In genomic region chr6:114462747-114463146, GRCm38 (mm10) we compare ENCODE assay signal across 8 mouse cellular contexts.
DNase-seq lines count a peak whose midpoint lies in the region; ATAC-seq and TF ChIP-seq lines count a peak whose summit lies in the region.
"Had no signal": no experiment of that assay in that cellular context is flagged by ENCODE, and none has a peak within 500 bp of the region (broad histone marks: within the 10 kb centered on the region; RNA-seq: fewer than 3 reads in every experiment).

No protein-coding gene starts in this region.

- H3K4me3 ChIP-seq in kidney, postnatal 0 days (replicated peaks; ENCODE audit: low read depth, low read length): no peak overlapping the region
- no peak overlapping the region for H3K4me3 ChIP-seq in CH12.LX (replicated peaks in 1 of 3; ENCODE audit: low read depth in 2 of 3, low read length in 2 of 3, poor library complexity in 1 of 3)
- no peak overlapping the region for H3K4me3 ChIP-seq in hindbrain, postnatal 0 days (ENCODE audit: low read length)
- H3K4me3 ChIP-seq: embryonic facial prominence, embryonic 15.5 days had no signal

- H3K4me1 ChIP-seq in kidney, postnatal 0 days (replicated peaks; ENCODE audit: insufficient read depth, low read length): peaks cover 10% of the 10 kb centered on the region
- peaks cover 0 to 9% of the 10 kb centered on the region in 2 experiments; a peak in 2 of 4 replicates for H3K4me1 ChIP-seq in CH12.LX (ENCODE audit: control insufficient read depth in 1 of 2, insufficient read depth in 2 of 2)
- H3K4me1 ChIP-seq in hindbrain, postnatal 0 days (ENCODE audit: insufficient read depth, low read length): no peaks in the 10 kb centered on the region

- TF ChIP-seq RAD21 in CH12.LX (IDR thresholded peaks at IDR 0.05; ENCODE audit: low read depth, low read length): peak; percentile 56

- TF ChIP-seq POLR2A in CH12.LX (IDR thresholded peaks at IDR 0.05; ENCODE audit: low read depth, low read length): no peak

- H3K9ac ChIP-seq in kidney, postnatal 0 days (ENCODE audit: low read depth, low read length): no peak overlapping the region
- H3K9ac ChIP-seq in CH12.LX (ENCODE audit: insufficient read depth, low read depth): no peak overlapping the region
- no peak overlapping the region for H3K9ac ChIP-seq in hindbrain, postnatal 0 days (replicated peaks; ENCODE audit: low read length)
- H3K9ac ChIP-seq: embryonic facial prominence, embryonic 15.5 days had no signal

- H3K27ac ChIP-seq in kidney, postnatal 0 days: no peak overlapping the region
- no peak overlapping the region for H3K27ac ChIP-seq in CH12.LX (ENCODE audit: insufficient read depth, low read depth)
- H3K27ac ChIP-seq in hindbrain, postnatal 0 days: no peak overlapping the region
- H3K27ac ChIP-seq: embryonic facial prominence, embryonic 15.5 days had no signal

- no peaks in the 10 kb centered on the region for H3K27me3 ChIP-seq in kidney, postnatal 0 days (ENCODE audit: insufficient read depth, low read length)
- H3K27me3 ChIP-seq in CH12.LX (replicated peaks): peaks cover 39% of the 10 kb centered on the region
- H3K27me3 ChIP-seq in hindbrain, postnatal 0 days (ENCODE audit: insufficient read depth, low read length): no peaks in the 10 kb centered on the region

- H3K9me3 ChIP-seq in kidney, postnatal 0 days (replicated peaks; ENCODE audit: low read length): no peaks in the 10 kb centered on the region
- H3K9me3 ChIP-seq in CH12.LX (replicated peaks; ENCODE audit: low read length): peaks cover 12% of the 10 kb centered on the region
- no peaks in the 10 kb centered on the region; the same call in 1 of the 2 replicates for H3K9me3 ChIP-seq in hindbrain, postnatal 0 days (ENCODE audit: low read length)
- H3K9me3 ChIP-seq: embryonic facial prominence, embryonic 15.5 days had no signal

- in situ Hi-C loops in CH12.LX (cut with MboI; ENCODE audit: low pct_ligation_motif_present, low pct_unique_long_range_greater_than_20kb, low sequenced_read_pairs): loop anchor here (25.0 kb wide), 1 partner anchor 225 kb away; no protein-coding TSS in a partner anchor

- no peak for ATAC-seq in kidney, postnatal 0 days (replicated peaks; ENCODE audit: low FRiP score, low read depth)
- no peak for ATAC-seq in hindbrain, postnatal 0 days

- no peaks in the 10 kb centered on the region for H3K79me2 ChIP-seq in CH12.LX (replicated peaks; ENCODE audit: control insufficient read depth, extremely low read depth, insufficient read depth, poor library complexity, severe bottlenecking)

- DNase-seq in kidney, postnatal 0 days (ENCODE audit: low spot score): peak; percentile 43
- DNase-seq in kidney, adult 11 months: no peak
- peak; percentile 41 for DNase-seq in A20 (ENCODE audit: low read depth, low spot score)
- peak; percentile 7 for DNase-seq in CH12.LX (ENCODE audit: extremely low read depth)
- DNase-seq in hindbrain, postnatal 0 days (ENCODE audit: low spot score): peak; percentile 52
- no peak for DNase-seq in urinary bladder, postnatal 25 days (ENCODE audit: low spot score)
- no peak for DNase-seq in ovary, postnatal 36 days (ENCODE audit: low spot score)

- WGBS in kidney, postnatal 0 days: 28% methylated on average over 4 of the region's 4 CpGs
- WGBS in hindbrain, postnatal 0 days: 29% methylated on average over 4 of the region's 4 CpGs

- H3K4me2 ChIP-seq in kidney, postnatal 0 days (ENCODE audit: low read length): no peak overlapping the region
- H3K4me2 ChIP-seq in CH12.LX (ENCODE audit: insufficient read depth, low read depth, poor library complexity, severe bottlenecking): no peak overlapping the region
- no peak overlapping the region for H3K4me2 ChIP-seq in hindbrain, postnatal 0 days (ENCODE audit: low read depth, low read length)
- H3K4me2 ChIP-seq: embryonic facial prominence, embryonic 15.5 days had no signal

- no peak for TF ChIP-seq EP300 in CH12.LX (IDR thresholded peaks at IDR 0.05; ENCODE audit: low read length)

- peak; percentile 74 for TF ChIP-seq CTCF in kidney, postnatal 0 days (IDR thresholded peaks at IDR 0.05; ENCODE audit: low read depth)
- peak in 1 of 2 experiments; percentile 66; a peak in 2 of 4 replicates for TF ChIP-seq CTCF in CH12.LX (conservative IDR thresholded peaks at IDR 0.05 in 1 of 2, IDR thresholded peaks at IDR 0.05 in 1 of 2; ENCODE audit: low read depth in 2 of 2, low read length in 2 of 2)
- peak; percentile 71 for TF ChIP-seq CTCF in hindbrain, postnatal 0 days (IDR thresholded peaks at IDR 0.05; ENCODE audit: low read depth)

- H3K36me3 ChIP-seq in kidney, postnatal 0 days (ENCODE audit: insufficient read depth, low read length): no peaks in the 10 kb centered on the region
- H3K36me3 ChIP-seq in CH12.LX (replicated peaks in 1 of 2; ENCODE audit: control insufficient read depth in 1 of 2, insufficient read depth in 1 of 2, low read length in 1 of 2): no peaks in the 10 kb centered on the region
- no peaks in the 10 kb centered on the region for H3K36me3 ChIP-seq in hindbrain, postnatal 0 days (ENCODE audit: insufficient read depth, low read length)
- H3K36me3 ChIP-seq: embryonic facial prominence, embryonic 15.5 days had no signal

- dilution Hi-C loops in CH12.LX (cut with MboI; ENCODE audit: extremely low pct_ligation_motif_present, extremely low pct_unique_long_range_greater_than_20kb, low sequenced_read_pairs): no loop called here

TF ChIP-seq in CH12.LX, 34 proteins besides CTCF, POLR2A, EP300 and RAD21:
- TF ChIP-seq MAZ (IDR thresholded peaks at IDR 0.05; ENCODE audit: low read depth, low read length): no peak
- no peak for TF ChIP-seq BHLHE40 (IDR thresholded peaks at IDR 0.05; ENCODE audit: low read depth, low read length)
- TF ChIP-seq MAFK (IDR thresholded peaks at IDR 0.05; ENCODE audit: insufficient replicate concordance, low read length): no peak
- peak; percentile 51 for TF ChIP-seq SMC3 (IDR thresholded peaks at IDR 0.05; ENCODE audit: low read depth, low read length)
- TF ChIP-seq JUN (IDR thresholded peaks at IDR 0.05; ENCODE audit: insufficient read depth, low read depth, low read length): no peak

Comparison
In these comparisons a context has a peak if more than half of its experiments do, and no peak if none do; other contexts are left out.
1. DNase-seq: peak in kidney, postnatal 0 days (single experiment), A20 (single experiment), CH12.LX (single experiment) and hindbrain, postnatal 0 days (single experiment); none in kidney, adult 11 months (single experiment), urinary bladder, postnatal 25 days (single experiment) and ovary, postnatal 36 days (single experiment).